Mouse (Mus musculus) embryonic fibroblast, embryonic 13.5 days (primary cell): ENCODE results near the gene Lta.

ENCODE experiments used
- CTCF ChIP-seq: IDR thresholded peaks from 2 replicates; pipeline ENCODE4 v1.5.1; 2011; ENCODE audit warnings: mild to moderate bottlenecking, control low read depth, low read length, moderate library complexity, borderline replicate concordance; ENCODE audit not compliant: insufficient read depth
- POLR2A ChIP-seq: IDR thresholded peaks from 2 replicates; pipeline ENCODE4 v1.6.1; 2011; ENCODE audit warnings: low read depth, mild to moderate bottlenecking, control low read depth, low read length, moderate library complexity

DNA sequence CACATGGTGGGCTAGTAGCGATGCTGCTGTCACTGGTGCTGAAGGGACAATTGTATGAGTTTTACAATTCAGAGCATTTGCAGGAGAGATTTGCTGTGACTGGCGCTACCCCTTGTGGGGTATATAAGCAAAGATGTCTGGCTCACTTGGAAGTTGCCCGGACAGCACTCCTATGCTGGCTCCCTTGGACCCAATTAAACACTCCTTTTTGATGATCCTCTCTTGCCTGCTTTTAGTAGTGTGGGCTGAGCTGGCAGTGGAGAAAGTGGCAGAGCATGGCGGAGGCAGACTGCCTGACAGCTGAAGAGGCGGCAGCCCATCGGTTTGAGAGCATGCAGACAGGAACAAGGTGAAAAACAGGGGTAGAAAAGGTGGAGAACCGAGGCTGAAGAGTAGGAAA lies 37.4 kb downstream of the Lta start:
- TF ChIP-seq CTCF (no peak), POLR2A (no peak)
